Mouse (Mus musculus) limb, embryonic 13.5 days (tissue): ENCODE data around the gene Trim66. TPM values are rescaled to one million over a fixed set of nuclear protein-coding genes. Genes with fewer than 3 reads are reported as not detected.
A peak's percentile ranks its signal among the peaks of the same experiment; 100 is the strongest.

ENCODE experiments used
- ATAC-seq: fragments of 200-750 bp; cut with Nextera tagmentation; 2 replicates; pipeline ENCODE4 v1.8.0; 2017; ENCODE audit warnings: low read depth, moderate number of reproducible peaks, moderate TSS enrichment; ENCODE audit not compliant: low FRiP score
- H3K27ac ChIP-seq: fragments of 300-500 bp; sonication (generic); 2 replicates; pipeline ENCODE4 v1.5.1; 2015; ENCODE audit warnings: inconsistent platforms, mild to moderate bottlenecking, moderate library complexity
- H3K27me3 ChIP-seq: fragments of 300-500 bp; sonication (generic); 2 replicates; pipeline ENCODE4 v1.6.1; 2015; ENCODE audit warnings: mild to moderate bottlenecking, inconsistent platforms
- H3K36me3 ChIP-seq: fragments of 300-500 bp; sonication (generic); 2 replicates; pipeline ENCODE4 v1.6.1; 2015; ENCODE audit warnings: inconsistent platforms, mild to moderate bottlenecking, moderate library complexity
- H3K4me1 ChIP-seq: fragments of 300-500 bp; sonication (generic); 2 replicates; pipeline ENCODE4 v1.6.1; 2015; ENCODE audit warnings: inconsistent platforms
- H3K4me2 ChIP-seq: fragments of 300-500 bp; sonication (generic); replicated peaks from 2 replicates; pipeline ENCODE4 v1.6.1; 2015; ENCODE audit warnings: inconsistent platforms, mild to moderate bottlenecking, moderate library complexity
- H3K4me3 ChIP-seq: fragments of 300-500 bp; sonication (generic); 2 replicates; pipeline ENCODE4 v1.5.1; 2015; ENCODE audit warnings: moderate library complexity, mild to moderate bottlenecking, inconsistent platforms
- H3K9ac ChIP-seq: fragments of 300-500 bp; sonication (generic); 2 replicates; pipeline ENCODE4 v1.6.1; 2015; ENCODE audit warnings: mild to moderate bottlenecking, inconsistent platforms
- H3K9me3 ChIP-seq: fragments of 300-500 bp; sonication (generic); 2 replicates; pipeline ENCODE4 v1.6.1; 2016; ENCODE audit warnings: inconsistent platforms
- WGBS: fragments of 180-500 bp; shearing (Covaris S2); methylation state at CpG from one replicate; pipeline ENCODE4 v1.1.7; 2015; 5-methylcytosine and 5-hydroxymethylcytosine counted together
- polyA plus RNA-seq: library from polyadenylated mRNA; unstranded; fragments of >200 nt; fragmentation: Nextera tagmentation; extraction: Ambion mirVana; gene quantifications from 2 replicates; pipeline ENCODE4 v1.2.1, GENCODE M21; 2015

Trim66 gene
- polyA plus RNA-seq, 1 experiment from 2014 or later: 0.05 TPM

DNA sequence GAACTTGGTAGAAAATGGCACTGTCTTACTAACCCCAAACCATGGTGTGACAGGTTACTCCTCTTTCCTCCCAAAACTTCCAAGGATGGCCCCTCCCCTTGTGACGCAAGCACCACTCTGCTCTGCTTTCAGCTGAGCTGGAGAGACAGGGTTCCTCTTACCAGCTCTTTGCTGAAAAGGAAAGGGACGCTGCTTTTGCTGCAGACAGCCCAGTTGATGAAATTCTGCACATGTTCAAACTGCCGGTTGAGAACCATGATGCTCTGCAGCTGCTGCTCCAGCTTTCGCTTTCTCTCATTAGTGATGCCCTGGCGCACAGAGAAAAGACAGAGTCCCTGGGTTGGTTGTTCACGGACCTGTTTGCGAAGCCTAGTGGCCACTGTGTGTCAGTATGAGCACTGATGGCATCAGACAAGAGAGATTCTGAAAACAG lies 27.2 kb downstream of the Trim66 start:
- Histone ChIP-seq H3K9me3 (no peaks in the 10 kb centered on the region), H3K4me3 (no peak overlapping the region), H3K27me3 (no peaks in the 10 kb centered on the region), H3K27ac (no peak overlapping the region), H3K36me3 (no peaks in the 10 kb centered on the region), H3K4me2 (peak overlapping the region; percentile 35; the same call in 1 of the 2 replicates), H3K9ac (no peak overlapping the region), H3K4me1 (no peaks in the 10 kb centered on the region)
- peak; percentile 59; the same call in 1 of the 2 replicates for ATAC-seq
- WGBS: 29% methylated on average over 7 of the region's 7 CpGs

DNA sequence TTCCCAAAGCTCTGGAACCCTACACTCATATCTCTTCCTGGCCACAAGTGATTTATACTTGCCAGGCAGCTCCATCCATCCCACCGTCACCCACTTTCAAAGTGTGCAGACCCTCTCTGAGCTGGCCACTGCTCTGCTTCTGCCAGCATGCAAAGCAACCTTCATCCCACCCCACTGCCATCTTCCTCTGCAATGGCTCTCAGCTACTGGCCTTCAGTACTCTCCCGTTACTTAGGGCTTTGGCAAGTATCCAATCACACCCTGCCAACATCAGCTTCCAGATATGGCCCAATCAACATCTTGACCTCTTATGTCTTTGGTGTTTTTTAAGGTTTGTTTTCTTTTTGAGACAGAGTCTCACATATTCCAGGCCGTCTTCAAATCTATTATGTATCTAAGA lies 30.0 kb downstream of the Trim66 start:
- Histone ChIP-seq H3K27ac (no peak overlapping the region), H3K4me3 (no peak overlapping the region), H3K27me3 (no peaks in the 10 kb centered on the region), H3K4me1 (no peaks in the 10 kb centered on the region), H3K9me3 (no peaks in the 10 kb centered on the region), H3K4me2 (no peak overlapping the region), H3K9ac (no peak overlapping the region), H3K36me3 (no peaks in the 10 kb centered on the region)
- 72% methylated on average over 3 of the region's 3 CpGs for WGBS
- no peak for ATAC-seq

DNA sequence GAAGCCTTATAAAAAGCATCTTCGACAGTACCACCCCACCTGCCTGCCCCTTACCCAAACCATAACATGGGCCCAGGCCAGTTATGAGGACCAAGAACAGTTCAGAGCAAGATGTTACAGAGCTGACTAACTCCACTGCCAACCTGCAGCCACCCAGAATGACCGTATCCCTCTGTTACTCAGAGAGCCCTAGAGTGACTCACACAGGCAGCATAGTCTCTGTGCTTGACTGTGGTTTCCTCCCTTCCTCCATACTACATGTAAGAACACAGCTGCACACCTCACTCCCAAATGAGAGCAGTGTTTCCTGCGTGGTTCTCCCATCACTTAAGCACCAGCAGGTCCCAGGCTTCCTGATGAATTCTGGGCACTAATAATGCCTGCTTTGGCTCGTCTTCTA lies 37.2 kb downstream of the Trim66 start:
- ATAC-seq: no peak
- H3K9me3 ChIP-seq: no peaks in the 10 kb centered on the region
- H3K27me3 ChIP-seq: no peaks in the 10 kb centered on the region
- 79% methylated on average over 4 of the region's 4 CpGs for WGBS
- no peak overlapping the region for H3K4me2 ChIP-seq
- no peak overlapping the region for H3K4me3 ChIP-seq
- H3K9ac ChIP-seq: no peak overlapping the region
- H3K27ac ChIP-seq: no peak overlapping the region
- H3K4me1 ChIP-seq: no peaks in the 10 kb centered on the region
- no peaks in the 10 kb centered on the region for H3K36me3 ChIP-seq

DNA sequence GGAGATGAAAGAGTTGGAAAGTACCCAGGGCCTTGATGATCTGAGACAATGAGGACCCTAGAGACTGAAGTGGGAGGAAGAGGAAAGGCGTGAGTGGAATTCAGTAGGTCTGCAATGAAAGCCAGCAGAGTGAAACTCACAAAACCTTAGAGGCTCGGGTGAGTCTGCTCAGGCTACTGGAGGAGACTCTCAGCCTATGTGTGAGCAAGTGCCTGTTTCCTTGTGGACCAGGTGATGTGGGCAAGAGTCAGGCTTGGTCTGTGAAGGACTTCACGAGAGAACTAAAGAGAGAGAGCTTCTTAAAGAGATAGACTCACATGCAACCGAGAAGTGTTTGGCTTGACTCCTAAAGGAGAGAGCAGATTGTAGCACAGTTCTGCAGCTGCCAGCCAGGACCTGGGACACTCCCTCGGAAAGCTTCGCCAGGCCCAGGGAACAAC lies 39.7 kb downstream of the Trim66 start:
- 37% methylated on average over 6 of the region's 6 CpGs for WGBS
- no peak overlapping the region for H3K4me2 ChIP-seq
- ATAC-seq: no peak
- H3K4me3 ChIP-seq: no peak overlapping the region
- no peak overlapping the region for H3K27ac ChIP-seq
- H3K27me3 ChIP-seq: no peaks in the 10 kb centered on the region
- H3K9me3 ChIP-seq: no peaks in the 10 kb centered on the region
- no peak overlapping the region for H3K9ac ChIP-seq
- no peaks in the 10 kb centered on the region for H3K36me3 ChIP-seq
- H3K4me1 ChIP-seq: no peaks in the 10 kb centered on the region

DNA sequence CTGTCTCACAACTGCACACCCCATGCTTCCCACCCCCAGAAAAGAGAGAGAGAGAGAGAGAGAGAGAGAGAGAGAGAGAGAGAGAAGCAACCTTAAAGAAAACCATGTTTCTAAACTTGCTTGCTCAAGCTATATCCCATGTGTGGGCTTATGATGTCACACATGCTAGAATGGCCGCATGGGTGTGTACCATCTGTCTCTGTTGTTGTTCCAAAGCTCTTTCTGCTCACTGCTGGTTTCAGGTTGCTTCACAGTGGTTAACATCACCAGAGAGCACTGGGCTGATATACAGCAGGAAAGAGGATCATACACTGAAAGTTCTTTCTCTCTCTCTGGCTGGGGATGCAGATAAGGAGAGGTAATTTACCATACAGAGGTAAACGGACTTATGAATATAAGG lies 40.3 kb downstream of the Trim66 start:
- 46% methylated on average over 2 of the region's 2 CpGs for WGBS

DNA sequence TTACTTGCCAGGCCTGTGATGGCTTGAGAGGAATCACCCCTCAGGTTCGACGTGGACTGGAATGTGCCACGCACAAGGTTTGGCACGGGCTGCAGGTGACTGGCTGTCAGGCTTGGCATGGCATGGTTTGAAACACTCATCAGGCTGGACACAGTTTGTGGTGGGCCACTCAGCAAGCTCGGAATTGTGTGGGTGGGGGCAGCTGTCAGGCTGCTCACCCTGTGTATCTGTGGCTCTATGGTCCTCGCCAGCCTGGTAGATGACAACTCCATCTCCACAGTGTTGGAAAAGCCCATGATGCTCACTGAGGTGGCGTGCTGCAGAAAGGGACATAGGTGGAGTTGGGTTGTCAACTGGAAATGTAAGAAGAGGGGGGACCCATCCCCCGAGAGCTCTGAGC lies 47.2 kb downstream of the Trim66 start:
- no peak overlapping the region for H3K27ac ChIP-seq
- no peak overlapping the region for H3K4me3 ChIP-seq
- peaks cover 12% of the 10 kb centered on the region; the same call in 1 of the 2 replicates for H3K4me1 ChIP-seq
- no peaks in the 10 kb centered on the region for H3K36me3 ChIP-seq
- no peak for ATAC-seq
- WGBS: 87% methylated on average over 8 of the region's 8 CpGs
- H3K9ac ChIP-seq: no peak overlapping the region
- H3K27me3 ChIP-seq: no peaks in the 10 kb centered on the region
- no peaks in the 10 kb centered on the region for H3K9me3 ChIP-seq
- H3K4me2 ChIP-seq: no peak overlapping the region

More for the DNA sequence above, 40.3 kb downstream of the Trim66 start:
- H3K36me3 ChIP-seq: no peaks in the 10 kb centered on the region
- H3K27ac ChIP-seq: no peak overlapping the region
- no peak overlapping the region for H3K4me2 ChIP-seq
- H3K9ac ChIP-seq: no peak overlapping the region
- no peaks in the 10 kb centered on the region for H3K4me1 ChIP-seq
- no peak for ATAC-seq
- H3K9me3 ChIP-seq: no peaks in the 10 kb centered on the region
- no peaks in the 10 kb centered on the region for H3K27me3 ChIP-seq
- no peak overlapping the region for H3K4me3 ChIP-seq

DNA sequence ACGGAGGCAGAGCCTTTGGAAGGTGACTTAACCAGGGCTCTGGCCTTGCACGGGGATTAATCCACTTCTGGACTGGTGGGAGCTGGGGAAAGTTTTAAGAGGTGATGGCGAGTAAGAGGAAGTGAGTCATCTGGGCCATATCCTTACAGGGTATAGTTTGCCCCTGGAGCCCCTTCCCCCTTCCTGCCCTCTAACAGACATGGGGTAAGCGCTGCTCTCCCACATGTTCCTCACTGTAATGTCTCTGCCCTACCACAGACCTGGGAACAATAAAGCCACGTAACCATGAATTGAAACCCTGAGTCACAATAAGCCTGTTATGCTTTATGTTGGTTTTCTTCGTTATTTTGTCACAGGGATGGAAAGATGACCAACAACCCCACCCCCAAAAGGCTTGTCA lies 51.4 kb downstream of the Trim66 start:
- H3K36me3 ChIP-seq: no peaks in the 10 kb centered on the region
- H3K27ac ChIP-seq: no peak overlapping the region
- H3K4me2 ChIP-seq: no peak overlapping the region
- H3K4me3 ChIP-seq: no peak overlapping the region
- peak; percentile 34; the same call in 1 of the 2 replicates for ATAC-seq
- H3K9me3 ChIP-seq: no peaks in the 10 kb centered on the region
- H3K9ac ChIP-seq: no peak overlapping the region
- no peaks in the 10 kb centered on the region for H3K27me3 ChIP-seq
- 25% methylated on average over 6 of the region's 6 CpGs for WGBS
- peaks cover 12% of the 10 kb centered on the region; the same call in 1 of the 2 replicates for H3K4me1 ChIP-seq

DNA sequence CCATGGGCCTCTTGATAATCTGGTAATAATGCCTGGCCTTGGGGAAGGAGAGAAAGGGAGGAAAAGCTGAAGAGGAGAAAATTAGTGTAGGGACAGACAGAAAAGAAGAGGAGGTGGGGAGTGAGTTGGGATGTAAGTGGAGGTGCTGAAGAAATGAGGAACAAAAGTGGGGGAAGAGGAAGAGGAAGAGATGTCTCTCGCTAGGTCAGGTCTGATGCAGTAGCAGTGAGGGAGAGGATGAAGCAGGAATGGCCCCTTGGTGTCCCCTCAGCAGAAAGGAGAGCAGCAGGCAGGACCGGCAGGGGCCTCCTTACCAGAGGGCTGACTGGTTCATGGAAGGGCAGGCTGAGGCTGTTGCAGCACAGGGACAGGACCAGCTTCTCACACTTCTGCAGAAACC lies 52.2 kb downstream of the Trim66 start:
- no peak for ATAC-seq
- no peaks in the 10 kb centered on the region for H3K36me3 ChIP-seq
- H3K4me2 ChIP-seq: no peak overlapping the region
- H3K9me3 ChIP-seq: no peaks in the 10 kb centered on the region
- H3K27me3 ChIP-seq: no peaks in the 10 kb centered on the region
- H3K4me3 ChIP-seq: no peak overlapping the region
- H3K27ac ChIP-seq: no peak overlapping the region
- H3K9ac ChIP-seq: no peak overlapping the region
- peaks cover 12% of the 10 kb centered on the region; the same call in 1 of the 2 replicates for H3K4me1 ChIP-seq
- 80% methylated on average over 2 of the region's 2 CpGs for WGBS

DNA sequence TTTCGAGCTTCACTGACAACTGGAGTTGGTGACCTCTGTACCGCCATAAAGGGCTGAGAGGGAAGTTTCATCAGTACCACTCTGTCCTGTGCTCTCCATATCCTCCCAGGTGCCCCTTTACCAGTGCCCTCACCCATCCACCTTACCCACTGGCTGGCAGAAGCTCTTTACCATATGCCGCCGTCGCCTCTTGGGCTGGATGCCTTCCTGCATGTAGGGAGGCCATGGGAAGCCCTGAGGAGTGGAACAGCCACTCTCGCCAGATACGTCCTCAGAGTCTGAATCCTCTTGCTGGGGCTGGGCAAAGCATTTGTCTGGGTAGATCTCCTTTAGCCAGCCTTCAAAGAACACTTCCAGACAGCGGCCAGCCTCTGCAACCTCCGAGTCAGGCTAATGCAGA lies 53.1 kb downstream of the Trim66 start:
- H3K9ac ChIP-seq: no peak overlapping the region

DNA sequence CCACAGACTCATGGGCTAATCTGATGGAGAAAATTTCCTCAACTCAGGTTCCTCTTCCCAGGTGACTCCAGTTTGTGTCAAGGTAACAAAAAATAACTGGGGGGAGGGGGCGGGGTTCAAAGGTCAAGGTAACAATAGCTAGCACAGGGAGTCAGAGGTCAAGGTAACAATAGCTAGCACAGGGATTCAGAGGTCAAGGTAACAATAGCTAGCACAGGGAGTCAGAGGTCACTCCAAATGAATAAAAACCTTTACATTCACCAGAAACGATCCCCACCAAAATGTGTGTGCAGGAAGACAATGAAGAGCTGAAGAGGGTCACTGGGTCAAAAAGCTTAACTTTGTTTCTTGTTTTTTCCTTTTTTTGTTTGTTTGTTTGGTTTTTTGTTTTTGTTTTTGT lies 59.9 kb downstream of the Trim66 start:
- Histone ChIP-seq H3K9me3 (no peaks in the 10 kb centered on the region), H3K4me1 (no peaks in the 10 kb centered on the region), H3K4me2 (no peak overlapping the region), H3K27ac (no peak overlapping the region), H3K4me3 (no peak overlapping the region), H3K36me3 (no peaks in the 10 kb centered on the region), H3K9ac (no peak overlapping the region), H3K27me3 (no peaks in the 10 kb centered on the region)
- ATAC-seq: no peak
- WGBS: 87% methylated on average over 2 of the region's 2 CpGs

More for the DNA sequence above, 53.1 kb downstream of the Trim66 start:
- no peak overlapping the region for H3K4me2 ChIP-seq
- H3K9me3 ChIP-seq: no peaks in the 10 kb centered on the region
- WGBS: 84% methylated on average over 9 of the region's 9 CpGs
- no peaks in the 10 kb centered on the region for H3K27me3 ChIP-seq
- ATAC-seq: no peak
- H3K4me3 ChIP-seq: no peak overlapping the region
- H3K4me1 ChIP-seq: peaks cover 12% of the 10 kb centered on the region; the same call in 1 of the 2 replicates
- no peak overlapping the region for H3K27ac ChIP-seq
- H3K36me3 ChIP-seq: no peaks in the 10 kb centered on the region

DNA sequence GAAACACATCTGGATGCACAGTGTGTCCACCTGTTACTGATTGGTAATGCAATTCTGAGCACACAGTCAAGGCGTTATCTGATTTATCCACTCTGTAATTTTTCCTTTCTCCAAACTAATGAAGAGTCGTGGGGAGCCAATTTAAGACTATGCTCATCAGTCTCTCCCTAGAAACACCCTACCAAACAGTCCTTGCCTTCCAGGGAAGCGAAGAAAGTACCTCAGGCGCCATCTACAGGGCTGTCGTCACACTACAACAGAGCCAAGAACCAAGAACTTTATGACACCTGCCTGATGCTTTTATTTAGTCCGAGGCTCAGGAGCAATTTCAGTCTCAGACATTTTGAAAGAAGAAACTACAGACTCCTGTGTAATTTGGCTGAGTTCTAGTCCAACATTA lies 62.9 kb downstream of the Trim66 start:
- H3K9ac ChIP-seq: no peak overlapping the region
- 7% methylated on average over 6 of the region's 6 CpGs for WGBS
- H3K27ac ChIP-seq: no peak overlapping the region
- H3K36me3 ChIP-seq: no peaks in the 10 kb centered on the region
- no peaks in the 10 kb centered on the region for H3K27me3 ChIP-seq
- H3K4me3 ChIP-seq: no peak overlapping the region
- no peaks in the 10 kb centered on the region for H3K9me3 ChIP-seq
- no peak for ATAC-seq
- no peak overlapping the region for H3K4me2 ChIP-seq
- no peaks in the 10 kb centered on the region for H3K4me1 ChIP-seq

DNA sequence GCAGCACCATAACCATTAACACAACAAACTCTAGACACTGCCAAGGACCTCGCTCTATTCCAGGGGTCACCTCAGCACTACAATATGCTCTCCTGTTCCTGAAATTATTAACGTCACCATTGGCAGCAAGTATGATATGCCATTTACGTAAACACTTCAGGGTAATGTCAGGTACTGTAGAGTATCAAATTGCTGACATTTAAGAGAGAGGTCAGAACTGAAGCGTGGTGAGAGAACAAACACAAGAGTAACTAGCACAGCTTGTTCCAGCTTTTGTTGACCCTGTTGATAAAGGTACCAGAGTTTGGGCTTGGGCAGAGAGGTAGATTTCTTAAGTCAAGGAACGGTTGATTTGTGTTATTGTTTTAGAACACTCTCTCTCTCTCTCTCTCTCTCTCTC lies 65.2 kb downstream of the Trim66 start:
- H3K27ac ChIP-seq: no peak overlapping the region
- no peak overlapping the region for H3K4me3 ChIP-seq
- WGBS: 73% methylated on average over 5 of the region's 5 CpGs
- no peaks in the 10 kb centered on the region for H3K36me3 ChIP-seq
- H3K9me3 ChIP-seq: no peaks in the 10 kb centered on the region
- no peak overlapping the region for H3K9ac ChIP-seq
- H3K4me1 ChIP-seq: peaks cover 13% of the 10 kb centered on the region; the same call in 1 of the 2 replicates
- no peak for ATAC-seq
- H3K27me3 ChIP-seq: peaks cover 19% of the 10 kb centered on the region
- H3K4me2 ChIP-seq: no peak overlapping the region

DNA sequence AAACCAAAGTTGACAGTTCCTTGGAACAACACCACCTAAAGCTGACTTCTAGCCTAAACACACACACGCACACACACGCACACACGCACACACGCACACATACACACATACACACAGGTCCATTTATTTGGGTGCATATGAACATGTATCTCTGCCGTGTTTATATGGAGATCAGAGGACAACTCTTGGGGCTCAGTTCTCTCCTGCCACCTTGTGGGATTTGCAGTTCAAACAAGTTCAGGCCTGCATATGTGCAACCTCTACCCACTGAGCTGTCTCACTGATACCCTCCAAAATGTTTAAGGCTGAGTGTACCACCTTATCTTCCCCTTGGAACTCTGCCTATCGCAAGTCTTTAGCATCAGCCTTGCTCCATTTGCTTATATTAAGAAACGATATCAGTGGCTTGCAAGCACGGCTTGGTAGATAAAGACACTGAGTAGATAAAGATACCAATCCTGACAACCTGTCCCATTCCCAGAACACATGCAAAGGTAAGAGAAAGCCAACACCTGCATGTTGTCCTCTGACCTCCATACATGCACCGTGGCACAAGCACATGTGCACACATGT lies 67.2 kb downstream of the Trim66 start:
- Histone ChIP-seq H3K27me3 (peaks cover 26% of the 10 kb centered on the region), H3K4me3 (no peak overlapping the region), H3K4me1 (peaks cover 13% of the 10 kb centered on the region; the same call in 1 of the 2 replicates), H3K9ac (no peak overlapping the region), H3K9me3 (no peaks in the 10 kb centered on the region), H3K4me2 (no peak overlapping the region), H3K27ac (no peak overlapping the region), H3K36me3 (no peaks in the 10 kb centered on the region)
- 89% methylated on average over 9 of the region's 9 CpGs for WGBS
- no peak for ATAC-seq
